Mouse (Mus musculus): Measurements from ENCODE around the gene Agk. TPM values are rescaled to one million over a fixed set of nuclear protein-coding genes. Genes with fewer than 3 reads are reported as not detected.

Agk gene
- total RNA-seq, 2 experiments from 2014 or later: 43.1 to 43.9 TPM

DNA sequence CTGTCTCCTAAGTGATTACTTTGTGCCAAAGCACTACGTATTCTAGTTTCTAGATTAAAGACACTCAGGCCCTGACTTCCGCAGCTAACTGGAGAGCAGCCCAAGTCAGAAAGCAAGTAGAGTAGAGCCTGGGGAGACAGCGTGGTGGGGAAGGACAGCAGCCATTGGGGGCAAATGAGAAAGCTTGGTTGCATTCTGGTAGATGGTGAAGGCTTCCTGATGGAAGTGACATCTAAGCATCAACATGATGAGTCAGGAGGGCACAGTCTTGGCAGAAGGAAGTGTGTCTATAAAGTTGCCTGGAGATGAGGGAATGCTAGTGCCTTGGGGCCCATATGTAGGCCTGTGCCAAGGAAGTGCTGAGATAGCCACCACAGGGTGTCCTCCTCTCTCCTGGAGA lies 88.6 kb downstream of the Agk start:
- DNase-seq (ENCODE audit: extremely low spot score in 1 of 2, low spot score in 2 of 2): no peak
- intact Hi-C loops (cut with DNase I): no loop called here
- Histone ChIP-seq H3K27ac (no peak overlapping the region), H3K4me3 (no peak overlapping the region)
- no peak for TF ChIP-seq CTCF (IDR thresholded peaks at IDR 0.05)

DNA sequence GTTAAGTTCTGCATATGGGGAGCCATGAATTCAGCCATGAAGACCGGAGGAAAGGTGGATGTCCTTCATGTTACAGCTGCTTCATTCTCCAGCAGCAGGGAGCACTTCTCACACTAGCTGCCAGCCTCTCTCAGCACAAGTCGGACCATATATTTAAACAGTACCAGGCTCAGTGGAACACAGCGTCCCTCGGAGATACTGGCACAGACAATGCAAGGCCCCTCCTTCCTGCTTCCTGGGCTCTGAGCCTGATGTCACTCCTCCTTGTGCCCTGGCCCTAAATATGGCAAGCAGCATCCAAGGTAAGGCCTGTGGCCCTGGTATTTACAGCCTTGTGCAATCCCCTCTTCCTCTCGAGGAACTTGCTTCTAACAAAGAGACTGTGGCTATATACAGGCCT lies 90.8 kb downstream of the Agk start:
- Histone ChIP-seq H3K27ac (no peak overlapping the region), H3K4me3 (no peak overlapping the region)
- TF ChIP-seq CTCF (IDR thresholded peaks at IDR 0.05): no peak
- intact Hi-C loops (cut with DNase I): no loop called here
- no peak for DNase-seq (ENCODE audit: extremely low spot score in 1 of 2, low spot score in 2 of 2)

DNA sequence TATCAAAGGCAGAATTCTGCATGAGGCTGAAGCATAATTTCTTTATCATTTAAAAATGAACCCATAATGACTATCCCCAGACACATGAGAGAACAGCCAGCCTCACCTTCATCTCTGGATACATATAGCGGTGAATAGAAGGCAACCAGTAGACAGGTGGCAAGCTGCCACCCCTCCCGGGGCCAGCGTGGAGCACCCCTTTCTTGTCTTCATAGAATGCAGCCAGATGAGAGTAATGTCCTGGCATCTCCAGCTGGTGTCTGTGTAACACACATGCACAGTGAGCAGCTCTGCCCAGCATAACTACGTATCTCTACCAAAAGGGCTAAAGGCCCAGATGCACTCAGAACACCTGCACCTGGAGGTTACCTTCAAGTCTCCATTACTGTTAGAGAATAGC lies 93.4 kb downstream of the Agk start:
- intact Hi-C loops (cut with DNase I): no loop called here
- no peak for TF ChIP-seq CTCF (IDR thresholded peaks at IDR 0.05)
- no peak overlapping the region for H3K27ac ChIP-seq
- H3K4me3 ChIP-seq: no peak overlapping the region
- DNase-seq (ENCODE audit: extremely low spot score in 1 of 2, low spot score in 2 of 2): no peak

DNA sequence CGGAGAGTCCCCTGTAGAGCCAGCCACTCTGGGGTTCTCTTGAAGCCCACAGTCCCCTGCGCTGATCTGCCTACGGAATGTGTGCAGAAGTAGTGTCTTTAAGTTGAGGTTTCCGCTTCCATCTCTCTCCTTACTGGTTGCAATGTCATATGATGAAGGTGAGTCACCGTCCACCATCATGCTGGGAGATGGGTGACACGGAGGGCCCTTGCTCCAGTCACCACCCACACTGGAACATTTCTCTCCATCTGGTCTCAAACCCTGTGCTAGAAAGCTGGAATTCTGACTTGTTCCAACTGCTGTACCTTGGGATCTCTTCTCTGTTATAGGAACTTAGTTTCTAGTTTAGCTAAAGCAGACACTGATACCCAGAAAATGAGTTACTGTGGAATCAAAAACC lies 96.1 kb downstream of the Agk start:
- DNase-seq (ENCODE audit: extremely low spot score in 1 of 2, low spot score in 2 of 2): no peak
- Histone ChIP-seq H3K27ac (no peak overlapping the region), H3K4me3 (no peak overlapping the region)
- TF ChIP-seq CTCF (IDR thresholded peaks at IDR 0.05): no peak
- intact Hi-C loops (cut with DNase I): loop anchor here (5.0 kb wide), 1 partner anchor 51 kb away; the partner anchor contains the start of gene Ssbp1

DNA sequence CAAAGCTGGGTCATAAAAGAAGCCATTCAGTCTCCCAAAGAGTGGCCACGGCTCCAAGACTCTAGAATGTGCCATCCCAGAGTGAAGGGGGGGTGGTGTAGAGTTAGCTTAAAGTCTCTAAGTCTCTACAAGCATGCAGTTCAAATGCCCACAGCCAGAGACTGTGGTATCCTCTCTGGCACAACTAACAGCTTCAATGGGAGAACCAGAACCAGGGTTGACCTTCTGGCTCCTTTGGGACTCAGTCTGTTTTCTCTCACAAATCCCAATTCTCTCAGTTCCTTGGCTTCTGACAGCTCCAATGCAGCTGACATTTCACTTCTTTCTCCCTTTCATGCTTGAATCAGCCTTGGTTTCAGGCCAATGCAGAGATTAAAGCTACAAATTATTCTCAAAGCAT lies 98.0 kb downstream of the Agk start:
- no peak for TF ChIP-seq CTCF (IDR thresholded peaks at IDR 0.05)
- intact Hi-C loops (cut with DNase I): loop anchor here (5.0 kb wide), 1 partner anchor 49 kb away; the partner anchor contains the start of gene Ssbp1
- Histone ChIP-seq H3K27ac (no peak overlapping the region), H3K4me3 (no peak overlapping the region)
- DNase-seq (ENCODE audit: extremely low spot score in 1 of 2, low spot score in 2 of 2): no peak

DNA sequence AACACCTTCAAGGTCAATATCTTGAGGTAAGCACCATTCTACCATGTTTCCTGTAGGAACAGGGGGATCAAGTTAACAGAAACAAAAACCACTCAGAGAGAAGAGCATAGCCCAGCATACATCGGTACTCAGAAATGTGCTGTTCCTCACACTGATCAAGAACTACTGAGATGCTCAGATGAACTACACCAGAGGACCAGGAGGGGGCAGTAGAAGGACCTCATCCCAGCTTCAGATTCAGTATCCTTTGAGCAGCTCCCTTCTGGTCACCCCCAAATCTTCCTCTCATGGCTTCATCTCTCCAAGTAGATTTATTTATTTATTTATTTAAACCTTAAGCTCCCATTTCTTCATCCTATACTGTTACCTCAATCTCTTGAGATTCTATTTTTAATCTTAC lies 98.8 kb downstream of the Agk start:
- TF ChIP-seq CTCF (IDR thresholded peaks at IDR 0.05): peak; percentile 75
- no peak overlapping the region for H3K4me3 ChIP-seq
- DNase-seq (ENCODE audit: extremely low spot score in 1 of 2, low spot score in 2 of 2): no peak
- intact Hi-C loops (cut with DNase I): loop anchor here (5.0 kb wide), 1 partner anchor 49 kb away; the partner anchor contains the start of gene Ssbp1
- no peak overlapping the region for H3K27ac ChIP-seq

DNA sequence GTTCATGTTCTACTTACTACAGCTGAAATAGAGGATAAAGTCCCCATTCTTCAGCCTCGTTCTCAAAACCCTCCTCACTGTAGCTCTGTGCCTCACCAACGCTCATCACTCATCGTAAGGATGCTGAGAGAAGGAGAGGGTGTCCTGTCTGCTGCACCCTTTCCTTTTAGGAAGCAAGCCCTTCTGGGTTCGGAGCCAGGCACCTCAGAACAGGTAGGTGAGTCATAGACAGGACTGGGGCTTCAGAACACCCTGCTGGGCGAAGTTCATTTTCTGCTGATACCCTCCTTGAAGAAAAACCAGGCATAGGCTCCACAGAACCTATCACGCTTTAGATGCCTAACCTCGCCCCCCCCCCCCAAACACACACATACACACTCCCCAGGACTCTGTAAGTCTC lies 102.5 kb downstream of the Agk start:
- DNase-seq (ENCODE audit: extremely low spot score in 1 of 2, low spot score in 2 of 2): no peak
- no peak for TF ChIP-seq CTCF (IDR thresholded peaks at IDR 0.05)
- Histone ChIP-seq H3K27ac (no peak overlapping the region), H3K4me3 (no peak overlapping the region)
- intact Hi-C loops (cut with DNase I): no loop called here

DNA sequence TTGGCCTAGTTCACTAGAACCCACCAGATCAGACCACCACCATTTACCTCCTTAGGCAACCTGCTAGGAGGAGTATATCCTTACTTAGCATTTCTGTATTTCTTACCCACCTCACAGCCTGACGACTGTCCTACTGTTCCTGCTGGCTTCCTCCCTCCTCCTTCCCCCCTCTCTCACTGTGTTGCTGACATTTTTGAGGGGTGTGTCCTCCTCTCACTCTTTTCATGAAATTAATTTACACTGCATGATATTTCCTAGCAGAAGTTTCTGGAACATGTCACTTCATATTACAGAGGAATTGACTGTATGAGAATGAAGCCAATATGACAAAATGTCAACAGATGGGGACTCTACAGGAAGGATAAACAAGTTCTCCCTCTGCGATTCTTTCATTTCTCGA lies 103.7 kb downstream of the Agk start:
- H3K4me3 ChIP-seq: no peak overlapping the region
- intact Hi-C loops (cut with DNase I): no loop called here
- DNase-seq (ENCODE audit: extremely low spot score in 1 of 2, low spot score in 2 of 2): no peak
- no peak for TF ChIP-seq CTCF (IDR thresholded peaks at IDR 0.05)
- no peak overlapping the region for H3K27ac ChIP-seq

DNA sequence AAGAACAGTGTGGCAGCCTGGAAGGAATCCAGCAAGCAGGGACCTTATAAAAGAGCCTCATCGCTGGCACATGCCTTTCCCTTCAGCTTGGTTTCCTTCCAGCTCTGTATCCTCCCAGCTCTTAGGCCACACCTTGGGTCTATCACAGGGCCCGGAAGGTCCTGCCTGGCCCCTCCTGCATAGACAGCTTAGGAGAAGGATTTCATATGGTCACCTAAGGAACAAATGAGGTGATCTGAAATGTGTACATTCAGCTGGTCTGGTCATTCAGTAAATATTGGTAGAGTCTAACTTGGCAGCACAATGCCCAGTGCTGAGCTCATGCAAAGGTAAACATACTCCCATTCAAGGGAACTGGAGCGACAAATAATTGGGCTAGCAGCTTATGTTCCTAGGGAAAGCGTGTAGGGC lies 104.6 kb downstream of the Agk start:
- intact Hi-C loops (cut with DNase I): no loop called here
- no peak for TF ChIP-seq CTCF (IDR thresholded peaks at IDR 0.05)
- no peak overlapping the region for H3K4me3 ChIP-seq
- no peak for DNase-seq (ENCODE audit: extremely low spot score in 1 of 2, low spot score in 2 of 2)
- no peak overlapping the region for H3K27ac ChIP-seq

DNA sequence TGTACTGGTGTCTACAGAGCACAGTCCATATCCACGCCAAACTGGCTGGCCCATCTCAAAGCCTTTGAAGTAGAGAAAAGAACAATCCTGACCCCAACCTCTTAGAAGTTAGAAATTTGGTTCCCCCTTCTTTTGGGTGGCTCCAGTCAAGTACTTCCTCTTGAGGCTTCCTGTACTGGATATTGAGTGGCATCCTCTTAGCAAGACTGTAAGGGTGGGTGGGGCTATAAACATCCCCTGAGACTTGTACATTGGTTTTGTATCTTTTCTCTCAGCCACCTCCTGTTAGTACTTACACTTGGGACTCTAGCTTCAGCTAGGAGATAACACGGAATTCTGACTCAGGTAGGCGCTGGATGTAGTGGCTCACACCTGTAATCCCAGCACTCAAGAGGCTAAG lies 105.3 kb downstream of the Agk start:
- intact Hi-C loops (cut with DNase I): no loop called here

DNA sequence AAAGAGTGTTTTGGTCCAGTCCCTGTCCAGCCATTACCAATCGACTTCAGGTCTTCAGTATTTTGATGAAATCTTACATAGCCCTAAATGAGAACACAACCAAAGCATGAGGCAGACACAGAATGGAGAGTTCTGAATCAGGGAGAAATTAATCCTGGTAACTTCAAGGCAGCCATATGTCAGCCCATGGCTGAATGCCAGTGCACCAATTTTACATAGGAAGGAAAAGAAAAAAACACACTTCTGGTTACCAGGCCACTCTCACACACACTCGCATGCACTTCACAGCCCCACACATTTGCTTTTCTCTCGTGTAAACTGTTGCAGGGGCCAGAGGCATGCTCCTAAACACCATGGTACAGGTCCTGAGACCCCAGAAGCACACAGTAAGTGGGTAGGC lies 105.9 kb downstream of the Agk start:
- Histone ChIP-seq H3K27ac (no peak overlapping the region; the same call in 1 of the 2 replicates), H3K4me3 (no peak overlapping the region)
- TF ChIP-seq CTCF (IDR thresholded peaks at IDR 0.05): no peak
- intact Hi-C loops (cut with DNase I): no loop called here
- no peak for DNase-seq (ENCODE audit: extremely low spot score in 1 of 2, low spot score in 2 of 2)

More for the DNA sequence above, 105.3 kb downstream of the Agk start:
- Histone ChIP-seq H3K27ac (no peak overlapping the region), H3K4me3 (no peak overlapping the region)
- no peak for DNase-seq (ENCODE audit: extremely low spot score in 1 of 2, low spot score in 2 of 2)
- TF ChIP-seq CTCF (IDR thresholded peaks at IDR 0.05): no peak

DNA sequence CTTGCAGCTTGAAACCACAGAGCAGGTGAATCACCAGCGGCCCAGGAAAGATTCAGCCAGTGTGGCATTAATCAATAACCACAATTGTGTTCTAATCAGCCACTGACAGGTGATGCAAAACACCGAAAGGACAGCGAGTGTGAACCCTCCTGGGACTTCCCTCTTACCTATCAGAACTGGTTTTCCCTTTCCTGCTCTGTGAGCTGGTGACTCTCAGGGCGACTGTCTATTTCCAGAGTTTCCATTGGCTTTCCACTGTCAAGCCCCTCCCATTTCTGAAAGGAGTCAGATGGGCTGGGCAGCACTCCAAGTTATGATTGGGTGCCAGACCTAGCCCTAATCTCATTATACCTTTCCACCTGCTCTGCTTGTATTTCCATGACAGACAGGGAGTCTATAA lies 106.4 kb downstream of the Agk start:
- H3K27ac ChIP-seq: peak overlapping the region; percentile 7; the same call in 1 of the 2 replicates
- DNase-seq (ENCODE audit: extremely low spot score in 1 of 2, low spot score in 2 of 2): no peak
- no peak overlapping the region for H3K4me3 ChIP-seq
- TF ChIP-seq CTCF (IDR thresholded peaks at IDR 0.05): no peak
- intact Hi-C loops (cut with DNase I): no loop called here

DNA sequence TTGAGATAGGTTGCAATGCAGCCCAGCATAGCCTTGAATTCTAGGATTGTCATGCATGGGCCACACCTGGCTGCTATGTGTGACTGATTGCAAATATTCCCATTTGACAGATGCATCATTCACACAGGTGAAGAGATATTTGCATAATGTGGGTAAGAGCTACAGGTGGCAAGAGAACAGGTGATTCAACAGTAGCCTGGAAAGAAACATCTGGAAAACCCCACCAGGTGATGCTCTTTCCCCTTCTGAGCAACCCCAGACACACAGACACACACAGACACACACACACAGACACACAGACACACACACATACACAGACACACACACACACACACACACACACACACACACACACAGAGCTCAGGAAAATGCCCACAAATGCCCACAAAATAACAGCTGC lies 106.8 kb downstream of the Agk start:
- Histone ChIP-seq H3K27ac (no peak overlapping the region), H3K4me3 (no peak overlapping the region)
- intact Hi-C loops (cut with DNase I): no loop called here
- TF ChIP-seq CTCF (IDR thresholded peaks at IDR 0.05): no peak
- DNase-seq (ENCODE audit: extremely low spot score in 1 of 2, low spot score in 2 of 2): no peak

All from left cerebral cortex, adult 2 months (tissue).